Mouse (Mus musculus) kidney, adult 8-10 months (tissue): ENCODE measurements at regions not wholly inside any gene's neighbourhood (a gene's known extent, or its start where the extent isn't known, plus 50 kb on each side); places are given as distances from the start of the nearest gene placed in this dataset.
A peak's percentile ranks its signal among the peaks of the same experiment; 100 is the strongest.

ENCODE experiments used
- DNase-seq, 2 experiments: peaks; one replicate each; pipeline ENCODE4 v3.0.0; 2022

DNA sequence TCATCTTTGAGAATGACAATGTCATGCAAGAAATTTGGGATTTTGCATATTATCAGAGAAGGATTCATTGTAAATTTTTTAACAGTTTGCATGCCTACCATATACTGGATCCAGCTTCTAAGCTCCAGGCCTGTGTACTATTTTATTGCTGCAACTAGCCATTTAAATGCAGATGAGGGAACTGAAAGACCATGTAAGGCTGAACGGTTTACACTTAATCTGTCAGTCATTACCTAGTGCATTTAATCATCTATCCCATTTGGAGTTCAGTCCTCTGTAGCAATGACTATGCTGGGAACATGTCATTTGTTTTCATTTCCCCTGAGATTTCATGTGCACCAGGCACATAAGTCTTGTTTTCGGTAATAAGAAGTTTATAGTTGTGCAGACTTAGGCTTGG lies 631.8 kb upstream of the Gm21961 start:
- DNase-seq, result peak in 1 of 2 experiments; percentile 19

DNA sequence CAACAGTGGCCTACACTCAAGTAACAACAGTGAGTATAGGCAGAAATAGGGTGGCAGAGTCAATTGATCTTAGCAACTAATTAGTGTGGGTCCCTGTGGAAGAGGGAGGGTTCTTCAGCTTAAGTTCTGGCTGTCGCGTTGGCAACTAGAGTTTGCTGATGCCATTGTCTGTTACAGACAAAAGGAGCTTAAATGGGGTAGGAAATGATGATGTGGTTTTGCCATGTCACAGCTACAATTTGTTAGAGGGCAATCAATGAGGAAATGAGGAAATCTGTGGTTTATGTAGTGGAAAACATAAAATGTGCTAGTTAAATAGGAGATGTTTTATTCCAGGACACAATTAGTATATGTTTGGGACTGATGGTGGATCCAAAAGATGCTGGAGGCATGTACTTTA lies 624.8 kb upstream of the Gm21961 start:
- DNase-seq, result no peak

- DNase-seq, result peak; percentile 24 to 66
Observed at GRCm38 (mm10) chr15:65637520-65638184, 622.9 kb upstream of the Gm21961 start.

DNA sequence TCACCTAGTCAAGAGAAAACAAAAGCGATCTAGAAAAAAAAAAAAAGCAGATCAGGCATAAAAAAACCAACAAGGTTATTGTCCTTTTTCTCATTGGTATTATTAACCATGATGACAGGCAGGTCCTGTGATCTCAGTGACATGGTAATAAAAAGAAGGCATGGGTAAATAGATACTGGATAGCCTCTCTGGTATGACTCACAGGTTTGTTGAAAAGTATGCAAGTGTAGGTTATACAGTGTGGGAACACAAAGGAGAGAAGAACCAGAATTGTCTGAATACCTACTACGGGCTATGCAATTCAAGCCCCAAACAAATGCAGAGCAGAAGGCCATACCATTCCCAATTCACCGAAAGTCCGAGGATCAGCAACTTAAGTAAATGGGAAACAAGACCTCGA lies 617.7 kb upstream of the Gm21961 start:
- DNase-seq, result no peak

DNA sequence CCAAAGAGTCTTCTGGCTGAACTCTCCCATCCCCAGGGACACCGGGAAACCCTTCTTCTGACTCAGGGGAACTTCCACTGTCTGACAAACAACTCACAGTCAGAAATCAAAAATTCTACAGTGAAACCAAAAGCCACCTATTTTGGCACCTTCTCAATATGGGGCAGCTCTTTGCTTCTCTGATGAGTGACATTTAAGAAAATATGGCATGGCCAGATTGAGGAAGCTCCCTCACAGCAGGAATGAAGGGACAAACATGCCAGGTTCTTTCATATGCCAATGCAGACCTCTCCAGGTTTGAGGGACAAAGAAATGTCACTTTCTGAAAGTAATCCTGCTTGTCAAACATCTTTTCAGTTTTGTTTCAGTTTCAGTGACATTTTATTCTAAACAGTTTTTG lies 615.8 kb upstream of the Gm21961 start:
- no peak for DNase-seq

GRCm38 (mm10) chr15:65592718-65593477 lies 578.2 kb upstream of the Gm21961 start:
- peak; percentile 20 to 55 for DNase-seq

DNA sequence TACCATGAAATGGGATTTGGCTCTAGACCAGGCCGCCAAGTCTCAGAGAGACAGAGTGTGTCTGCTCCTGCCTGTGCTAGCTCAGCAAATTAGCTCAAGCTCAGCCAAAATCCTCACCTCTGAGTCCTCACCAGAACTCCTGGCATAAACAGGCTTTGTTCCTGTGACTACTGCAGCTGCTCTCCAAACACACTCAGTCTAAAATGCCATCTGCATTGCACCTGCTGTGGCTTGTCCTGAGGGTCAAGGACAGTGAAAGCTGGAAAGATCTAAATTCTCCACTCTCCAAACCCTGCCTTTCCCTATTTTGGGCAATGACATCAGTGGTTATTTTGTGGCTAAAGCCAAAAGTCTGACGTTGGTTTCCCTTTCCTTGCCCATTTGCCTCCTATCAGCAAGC lies 570.9 kb upstream of the Gm21961 start:
- DNase-seq, result no peak

- DNase-seq, result no peak
Observed at GRCm38 (mm10) chr15:65579353-65579752, 564.6 kb upstream of the Gm21961 start.

DNA sequence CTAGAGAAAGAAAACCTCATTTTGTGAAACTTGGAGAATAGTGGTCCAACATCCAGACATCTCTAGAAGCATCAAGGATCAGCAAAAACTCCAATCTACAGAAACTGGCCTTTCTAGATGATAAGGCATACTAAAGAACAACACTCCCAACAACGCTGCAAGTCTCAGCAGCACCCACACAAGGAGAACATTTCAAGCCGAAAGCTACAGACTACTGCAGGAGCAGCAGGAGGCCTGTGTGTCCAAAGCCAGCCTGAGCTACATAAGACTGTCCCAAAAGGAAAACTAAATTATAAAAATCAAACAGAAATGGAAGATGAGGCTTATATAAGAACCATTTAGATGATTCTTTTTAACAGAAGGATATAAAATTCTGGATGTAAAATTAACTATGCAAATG lies 553.2 kb upstream of the Gm21961 start:
- no peak for DNase-seq

- no peak for DNase-seq
Observed at GRCm38 (mm10) chr15:65557846-65558835, 543.4 kb upstream of the Gm21961 start.

GRCm38 (mm10) chr15:65549046-65549445 lies 534.3 kb upstream of the Gm21961 start:
- DNase-seq, result no peak

DNA sequence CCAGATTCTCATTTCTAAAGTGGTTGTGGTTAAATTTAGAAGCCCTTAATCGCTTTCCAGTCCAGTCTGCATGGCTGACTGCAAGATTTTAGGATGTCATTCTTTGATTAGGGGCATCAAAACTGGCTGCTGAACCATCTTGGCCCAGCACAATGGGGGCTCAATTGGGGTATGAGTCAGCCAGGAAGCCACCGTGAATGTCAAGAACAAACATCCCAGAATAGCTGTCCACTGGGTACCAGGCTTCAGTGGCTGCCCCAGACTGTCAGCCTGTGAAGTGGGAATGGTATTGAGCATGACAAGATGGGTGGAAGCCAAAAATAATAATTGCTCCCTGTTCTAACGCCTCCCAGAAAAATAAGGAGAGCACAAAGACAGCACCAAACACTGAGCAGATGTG lies 520.9 kb upstream of the Gm21961 start:
- no peak for DNase-seq

DNA sequence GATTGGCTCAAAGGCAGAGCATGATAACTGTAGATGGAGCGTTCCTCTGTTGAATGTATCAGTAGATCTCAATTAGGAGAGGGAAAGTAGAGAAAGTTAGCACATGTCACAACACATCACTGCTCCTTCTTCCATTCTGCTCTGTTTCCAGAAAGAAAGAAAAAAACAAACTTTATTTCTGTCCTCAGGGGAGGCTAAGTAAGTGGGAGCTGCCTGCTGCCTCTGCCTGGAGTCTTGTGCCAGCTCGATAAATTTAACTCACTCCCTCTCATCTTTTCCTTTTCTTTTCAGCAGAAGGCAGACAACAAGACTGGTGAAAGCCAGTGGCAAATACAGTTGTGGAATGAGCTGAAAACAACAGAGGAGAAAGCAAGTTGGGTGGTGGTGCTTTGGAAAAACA lies 517.5 kb upstream of the Gm21961 start:
- DNase-seq, result no peak

GRCm38 (mm10) chr15:65502656-65503055 lies 488.0 kb upstream of the Gm21961 start:
- DNase-seq, result peak in 1 of 2 experiments; percentile 8

- DNase-seq, result no peak
Observed at GRCm38 (mm10) chr15:65478940-65479339, 464.2 kb upstream of the Gm21961 start.

DNA sequence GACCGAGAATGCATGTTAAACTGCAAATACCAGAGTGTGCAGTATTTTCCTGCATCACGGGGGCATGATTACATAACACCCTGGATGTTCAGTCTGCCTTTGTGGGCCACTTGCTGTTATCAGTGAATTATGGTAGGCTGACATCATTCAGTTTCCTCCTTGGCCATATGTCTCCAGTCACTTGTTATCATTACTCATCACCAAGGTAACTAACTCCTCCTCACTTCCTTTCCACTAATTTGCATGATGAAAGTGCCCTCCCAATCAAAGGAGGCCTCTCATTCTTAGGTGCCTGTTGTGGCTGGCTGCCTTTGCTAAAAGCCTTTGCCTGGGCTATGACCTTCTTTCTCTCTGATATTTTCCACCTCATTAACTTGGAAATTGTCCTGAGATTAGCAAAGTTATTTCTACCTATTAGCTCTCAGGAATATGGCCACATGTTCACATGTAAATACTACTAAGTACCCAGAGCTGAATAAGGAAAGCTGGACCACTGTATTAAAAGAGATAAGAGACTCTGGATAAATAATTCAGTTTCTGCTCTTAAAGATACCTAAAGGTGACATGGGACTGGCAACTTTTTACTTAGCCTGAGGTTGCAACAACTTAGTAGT lies 440.6 kb upstream of the Gm21961 start:
- no peak for DNase-seq

GRCm38 (mm10) chr15:65452258-65453028 lies 437.7 kb upstream of the Gm21961 start:
- DNase-seq, result no peak

- DNase-seq, result no peak
Observed at GRCm38 (mm10) chr15:65419736-65420135, 405.0 kb upstream of the Gm21961 start.
